Mouse (Mus musculus) liver, embryonic 14.5 days (tissue): ENCODE data around the gene Dvl3. TPM values are rescaled to one million over a fixed set of nuclear protein-coding genes. Genes with fewer than 3 reads are reported as not detected.

Experiments
- ATAC-seq: fragments of 200-750 bp; cut with Nextera tagmentation; 2 replicates; pipeline ENCODE4 v1.8.0; 2017; ENCODE audit warnings: moderate number of reproducible peaks, mild to moderate bottlenecking, moderate library complexity; ENCODE audit not compliant: insufficient read depth
- DNase-seq, 3 experiments: peaks; one replicate each; pipeline ENCODE4 v3.0.0-alpha.2; 2012 to 2013; ENCODE audit warnings: low read depth in 3 of 3, low spot score in 3 of 3
- H3K27ac ChIP-seq: fragments of 300-500 bp; sonication (generic); 2 replicates; pipeline ENCODE4 v1.5.1; 2014; ENCODE audit warnings: moderate library complexity, mild to moderate bottlenecking, control low read depth, inconsistent platforms
- H3K27me3 ChIP-seq: fragments of 300-500 bp; sonication (generic); 2 replicates; pipeline ENCODE4 v1.6.1; 2014; ENCODE audit warnings: mild to moderate bottlenecking, low read length, moderate library complexity; ENCODE audit not compliant: control insufficient read depth, insufficient read depth
- H3K36me3 ChIP-seq: fragments of 300-500 bp; sonication (generic); replicated peaks from 2 replicates; pipeline ENCODE4 v1.6.1; 2014; ENCODE audit warnings: low read depth; ENCODE audit not compliant: control insufficient read depth, insufficient read depth
- H3K4me1 ChIP-seq, 2 experiments: fragments of 200-500 bp in 1 of 2; fragments of 300-500 bp in 1 of 2; sonication (generic) in 1 of 2; replicated peaks; 2 replicates each; pipeline ENCODE4 v1.6.1; 2012 to 2014; ENCODE audit warnings: antibody characterized with exemption in 1 of 2, inconsistent platforms in 1 of 2, low read length in 1 of 2; ENCODE audit not compliant: control insufficient read depth in 2 of 2, insufficient read depth in 2 of 2
- H3K4me2 ChIP-seq: fragments of 300-500 bp; sonication (generic); 2 replicates; pipeline ENCODE4 v1.6.1; 2014; ENCODE audit warnings: low read depth, mild to moderate bottlenecking, control low read depth, moderate library complexity
- H3K4me3 ChIP-seq, 2 experiments: fragments of 200-500 bp in 1 of 2; fragments of 300-500 bp in 1 of 2; sonication (generic) in 1 of 2; 2 replicates each; pipeline ENCODE4 v1.5.1; 2012 to 2014; ENCODE audit warnings: low read depth in 2 of 2, low read length in 2 of 2, mild to moderate bottlenecking in 2 of 2, control low read depth in 1 of 2, inconsistent platforms in 1 of 2, moderate library complexity in 1 of 2; ENCODE audit not compliant: insufficient read depth in 1 of 2
- H3K9ac ChIP-seq: fragments of 300-500 bp; sonication (generic); replicated peaks from 2 replicates; pipeline ENCODE4 v1.6.1; 2014; ENCODE audit warnings: mild to moderate bottlenecking, control low read depth, moderate library complexity
- H3K9me3 ChIP-seq: fragments of 300-500 bp; sonication (generic); 2 replicates; pipeline ENCODE4 v1.6.1; 2016; ENCODE audit warnings: low read length, mixed read lengths; ENCODE audit not compliant: control insufficient read depth
- CTCF ChIP-seq: IDR thresholded peaks from 2 replicates; pipeline ENCODE4 v1.5.1; 2016; ENCODE audit warnings: antibody characterized with exemption, low read depth, control low read depth
- EP300 ChIP-seq: IDR thresholded peaks from 2 replicates; pipeline ENCODE4 v1.6.1; 2016; ENCODE audit warnings: antibody characterized with exemption, low read depth
- WGBS: fragments of 180-500 bp; shearing (Covaris S2); extraction: QIAGEN DNeasy Blood & Tissue Kit; methylation state at CpG from one replicate; pipeline ENCODE4 v1.1.7; 2014; ENCODE audit not compliant: insufficient replicate concordance; 5-methylcytosine and 5-hydroxymethylcytosine counted together
- polyA plus RNA-seq, 2 experiments: library from polyadenylated mRNA; depleted of rRNA in 1 of 2; stranded (reverse) in 1 of 2; unstranded in 1 of 2; fragments of >200 nt; fragmentation: Nextera tagmentation in 1 of 2; extraction: Ambion mirVana in 1 of 2; gene quantifications; 2 replicates each; pipeline versions ENCODE4 v1.2.1 to v1.2.3; 2012 to 2014

Gene Dvl3
- polyA plus RNA-seq, 2 experiments = 4.9 to 7.3 TPM

- no peaks in the 10 kb centered on the region for H3K36me3 ChIP-seq
- TF ChIP-seq EP300 (no peak), CTCF (no peak)
- DNase-seq (no peak), ATAC-seq (no peak)
- H3K4me2 ChIP-seq = no peak overlapping the region
- H3K27me3 ChIP-seq = no peaks in the 10 kb centered on the region
- no peak overlapping the region for H3K9ac ChIP-seq
- H3K9me3 ChIP-seq = no peaks in the 10 kb centered on the region
- 50% methylated on average over 2 of the region's 2 CpGs for WGBS
- H3K4me1 ChIP-seq = no peaks in the 10 kb centered on the region
- no peak overlapping the region for H3K4me3 ChIP-seq
- no peak overlapping the region for H3K27ac ChIP-seq
These were observed 27.5 kb upstream of the Dvl3 start for GRCm38 (mm10) chr16:20489233-20489632.

- no peaks in the 10 kb centered on the region for H3K9me3 ChIP-seq
- H3K4me3 ChIP-seq = no peak overlapping the region
- no peaks in the 10 kb centered on the region for H3K36me3 ChIP-seq
- H3K4me1 ChIP-seq = no peaks in the 10 kb centered on the region
- no peak overlapping the region for H3K27ac ChIP-seq
- TF ChIP-seq EP300 (no peak), CTCF (peak; percentile 41)
- no peak overlapping the region for H3K4me2 ChIP-seq
- ATAC-seq (peak; percentile 35; the same call in 1 of the 2 replicates), DNase-seq (no peak)
- 23% methylated on average over 2 of the region's 2 CpGs for WGBS
- no peaks in the 10 kb centered on the region for H3K27me3 ChIP-seq
- no peak overlapping the region for H3K9ac ChIP-seq
These were observed 26.2 kb upstream of the Dvl3 start for GRCm38 (mm10) chr16:20490581-20490980.

- DNase-seq = no peak
- Histone ChIP-seq H3K4me1 (no peaks in the 10 kb centered on the region), H3K9me3 (no peaks in the 10 kb centered on the region), H3K4me3 (no peak overlapping the region), H3K4me2 (no peak overlapping the region), H3K9ac (no peak overlapping the region), H3K27me3 (no peaks in the 10 kb centered on the region), H3K27ac (no peak overlapping the region), H3K36me3 (no peaks in the 10 kb centered on the region)
- TF ChIP-seq EP300 = no peak
- TF ChIP-seq CTCF = no peak
- ATAC-seq = no peak
- WGBS = 60% methylated on average over 2 of the region's 2 CpGs
These were observed 25.5 kb upstream of the Dvl3 start for GRCm38 (mm10) chr16:20491301-20491700.

GRCm38 (mm10) chr16:20493452-20493851 lies 23.3 kb upstream of the Dvl3 start:
- DNase-seq (no peak), ATAC-seq (no peak)
- no peak overlapping the region for H3K27ac ChIP-seq
- H3K27me3 ChIP-seq = no peaks in the 10 kb centered on the region
- WGBS = 32% methylated on average over 2 of the region's 2 CpGs
- no peak overlapping the region for H3K4me3 ChIP-seq
- no peaks in the 10 kb centered on the region for H3K36me3 ChIP-seq
- H3K9me3 ChIP-seq = no peaks in the 10 kb centered on the region
- no peak overlapping the region for H3K4me2 ChIP-seq
- TF ChIP-seq CTCF (no peak), EP300 (no peak)
- no peak overlapping the region for H3K9ac ChIP-seq
- peaks cover 4 to 11% of the 10 kb centered on the region in 2 experiments; a peak in 3 of 4 replicates for H3K4me1 ChIP-seq

- H3K27ac ChIP-seq = no peak overlapping the region
- H3K4me2 ChIP-seq = peak overlapping the region; percentile 77
- DNase-seq (peak; percentile 55 to 69 (median 59)), ATAC-seq (peak; percentile 25; the same call in 1 of the 2 replicates)
- WGBS = 22% methylated on average over 25 of the region's 25 CpGs
- peak overlapping the region; percentile 48 to 53 for H3K4me3 ChIP-seq
- peaks cover 8% of the 10 kb centered on the region for H3K36me3 ChIP-seq
- H3K9me3 ChIP-seq = no peaks in the 10 kb centered on the region
- H3K9ac ChIP-seq = peak overlapping the region; percentile 33
- peaks cover 4 to 18% of the 10 kb centered on the region in 2 experiments; a peak in 3 of 4 replicates for H3K4me1 ChIP-seq
- TF ChIP-seq EP300 (no peak), CTCF (peak; percentile 84)
- H3K27me3 ChIP-seq = no peaks in the 10 kb centered on the region
These were observed 19.8 kb upstream of the Dvl3 start for GRCm38 (mm10) chr16:20496671-20497600.
